Mouse (Mus musculus) CH12.LX (cell line): ENCODE results near the gene Srp68.

Experiments
- BHLHE40 ChIP-seq: IDR thresholded peaks from 2 replicates; pipeline ENCODE4 v1.6.1; 2011; ENCODE audit warnings: mild to moderate bottlenecking, low read depth, low read length, improper control_type of control experiment
- CTCF ChIP-seq, 2 experiments: IDR thresholded peaks in 1 of 2; conservative IDR thresholded peaks in 1 of 2; 2 replicates each; pipeline ENCODE4 v1.5.1; 2011 to 2012; ENCODE audit warnings: low read depth in 2 of 2, low read length in 2 of 2, improper control_type of control experiment in 1 of 2, inconsistent platforms in 1 of 2, mild to moderate bottlenecking in 1 of 2, moderate library complexity in 1 of 2
- EP300 ChIP-seq: IDR thresholded peaks from 2 replicates; pipeline ENCODE4 v1.6.1; 2011; ENCODE audit warnings: low read length, improper control_type of control experiment
- NRF1 ChIP-seq: IDR thresholded peaks from 2 replicates; pipeline ENCODE4 v1.6.1; 2014; ENCODE audit warnings: low read depth, mild to moderate bottlenecking, inconsistent platforms, low read length, improper control_type of control experiment, moderate library complexity
- POLR2A ChIP-seq: IDR thresholded peaks from 2 replicates; pipeline ENCODE4 v1.6.1; 2011; ENCODE audit warnings: low read depth, mild to moderate bottlenecking, improper control_type of control experiment, low read length

DNA sequence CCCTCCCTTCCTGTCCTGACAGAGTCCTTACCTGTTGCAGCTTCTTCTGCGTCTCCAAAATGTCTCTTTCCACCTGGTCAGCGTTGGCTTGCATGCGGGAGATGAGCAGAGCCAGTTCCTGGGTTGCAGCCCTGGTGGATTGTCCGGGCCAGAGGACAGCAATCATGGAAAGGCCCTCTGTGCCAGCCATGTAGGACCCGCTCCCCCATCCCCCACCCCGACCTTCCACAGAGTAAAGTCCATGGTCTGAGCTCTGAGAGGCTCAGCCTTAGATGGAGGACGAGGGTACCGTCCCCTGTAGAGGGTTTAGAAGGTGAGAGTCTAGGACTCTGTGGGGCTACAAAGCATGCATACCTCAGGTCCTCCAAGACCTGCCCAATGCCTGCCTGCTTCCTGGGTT lies 39.1 kb downstream of the Srp68 start:
- TF ChIP-seq CTCF (conservative IDR thresholded peaks at IDR 0.05 in 1 of 2, IDR thresholded peaks at IDR 0.05 in 1 of 2; ENCODE audit: low read depth in 2 of 2, low read length in 2 of 2) (no peak), EP300 (no peak), NRF1 (no peak), POLR2A (no peak), BHLHE40 (no peak)
